Mouse (Mus musculus) ES-Bruce4 (cell line): ENCODE results near the gene Gm2000. TPM values are rescaled to one million over a fixed set of nuclear protein-coding genes. Genes with fewer than 3 reads are reported as not detected.
"Not testable (repeated sequence)": the region's sequence is repeated elsewhere in the genome, so short reads cannot be mapped to it uniquely, and the experiment has no call there.

Experiments used
- H3K27ac ChIP-seq: 2 replicates; pipeline ENCODE4 v1.5.1; 2012; ENCODE audit warnings: low read length, inconsistent platforms; ENCODE audit not compliant: insufficient read depth
- H3K27me3 ChIP-seq: 2 replicates; pipeline ENCODE4 v1.6.1; 2012; ENCODE audit warnings: mild to moderate bottlenecking, low read length, inconsistent platforms; ENCODE audit not compliant: control insufficient read depth, poor library complexity, insufficient read depth, severe bottlenecking
- H3K36me3 ChIP-seq: 2 replicates; pipeline ENCODE4 v1.6.1; 2012; ENCODE audit warnings: inconsistent platforms, mild to moderate bottlenecking, low read length, moderate library complexity; ENCODE audit not compliant: control insufficient read depth, poor library complexity, insufficient read depth, severe bottlenecking
- H3K4me1 ChIP-seq: one replicate; pipeline ENCODE4 v1.8.1; 2011; ENCODE audit warnings: low read length; ENCODE audit not compliant: control insufficient read depth, insufficient read depth
- H3K4me3 ChIP-seq: 2 replicates; pipeline ENCODE4 v1.5.1; 2011; ENCODE audit warnings: low read depth, mild to moderate bottlenecking, low read length
- H3K9ac ChIP-seq: 2 replicates; pipeline ENCODE4 v1.6.1; 2012; ENCODE audit warnings: low read depth, mild to moderate bottlenecking, inconsistent platforms; ENCODE audit not compliant: poor library complexity, severe bottlenecking
- H3K9me3 ChIP-seq: replicated peaks from 2 replicates; pipeline ENCODE4 v1.6.1; 2012; ENCODE audit warnings: mild to moderate bottlenecking, low read length, inconsistent platforms; ENCODE audit not compliant: control insufficient read depth, poor library complexity, insufficient read depth, severe bottlenecking
- CTCF ChIP-seq: IDR thresholded peaks from one replicate; pipeline ENCODE4 v1.8.1; 2011; ENCODE audit warnings: low read depth, low read length
- EP300 ChIP-seq: IDR thresholded peaks from 2 replicates; pipeline ENCODE4 v1.6.1; 2011; ENCODE audit warnings: low read depth, low read length; ENCODE audit not compliant: insufficient read depth
- POLR2A ChIP-seq: IDR thresholded peaks from one replicate; pipeline ENCODE4 v1.8.1; 2011; ENCODE audit warnings: low read length; ENCODE audit not compliant: insufficient read depth
- polyA plus RNA-seq: library from polyadenylated mRNA; stranded (reverse); fragments of >200 nt; gene quantifications from 2 replicates; pipeline ENCODE4 v1.2.4, GENCODE M21; 2011; ENCODE audit warnings: low read depth; ENCODE audit not compliant: missing spikeins, insufficient read depth, insufficient read length

The Gm2000 gene
- polyA plus RNA-seq, 1 experiment = 1,764 TPM

DNA sequence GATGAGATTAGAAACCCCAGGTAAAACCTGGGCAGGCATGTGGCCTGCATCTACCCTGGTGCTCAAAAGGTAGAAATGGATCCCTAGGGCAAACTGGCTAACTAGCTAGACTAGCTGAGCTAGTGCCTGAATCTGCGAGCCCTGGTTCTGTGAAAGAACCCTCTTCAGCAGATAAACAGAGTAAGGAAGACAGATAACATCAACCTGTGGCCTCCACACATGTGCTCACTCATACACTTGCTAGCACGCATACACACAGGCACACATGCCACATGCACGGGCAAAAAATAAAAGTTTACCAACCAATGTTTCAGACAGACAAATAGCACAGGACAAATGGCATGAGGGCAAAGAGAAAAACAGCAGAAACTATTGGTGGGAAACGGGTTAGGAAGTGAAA lies 15.4 kb upstream of the Gm2000 start:
- Histone ChIP-seq H3K27me3 (no peaks in the 10 kb centered on the region), H3K9me3 (no peaks in the 10 kb centered on the region), H3K4me3 (no peak overlapping the region), H3K9ac (no peak overlapping the region), H3K4me1 (no peaks in the 10 kb centered on the region), H3K27ac (no peak overlapping the region), H3K36me3 (no peaks in the 10 kb centered on the region)
- TF ChIP-seq POLR2A = no peak
- TF ChIP-seq CTCF = no peak
- no peak for TF ChIP-seq EP300

DNA sequence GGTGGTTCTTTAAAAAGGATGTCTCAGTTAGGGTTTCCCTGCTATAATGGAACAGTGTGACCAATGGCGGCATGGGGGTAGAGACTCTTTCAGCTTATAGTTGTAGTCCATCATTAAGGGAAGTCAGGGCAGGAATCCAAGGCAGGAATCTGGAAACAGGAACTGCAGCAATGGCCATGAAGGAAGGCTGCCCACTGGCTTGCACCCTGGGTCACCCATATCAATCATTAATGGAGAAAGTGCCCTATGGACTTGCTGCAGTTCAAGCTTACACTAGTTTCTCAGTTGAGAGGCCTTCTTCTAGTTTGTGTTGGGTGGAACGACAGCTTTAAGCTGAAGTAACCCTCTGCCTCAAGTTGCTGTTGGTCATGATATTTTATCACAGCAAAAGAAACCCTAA lies 13.4 kb upstream of the Gm2000 start:
- Histone ChIP-seq H3K9me3 (no peaks in the 10 kb centered on the region), H3K4me3 (no peak overlapping the region), H3K36me3 (no peaks in the 10 kb centered on the region), H3K27me3 (no peaks in the 10 kb centered on the region), H3K27ac (no peak overlapping the region), H3K9ac (no peak overlapping the region), H3K4me1 (no peaks in the 10 kb centered on the region)
- TF ChIP-seq CTCF (no peak), EP300 (no peak)

DNA sequence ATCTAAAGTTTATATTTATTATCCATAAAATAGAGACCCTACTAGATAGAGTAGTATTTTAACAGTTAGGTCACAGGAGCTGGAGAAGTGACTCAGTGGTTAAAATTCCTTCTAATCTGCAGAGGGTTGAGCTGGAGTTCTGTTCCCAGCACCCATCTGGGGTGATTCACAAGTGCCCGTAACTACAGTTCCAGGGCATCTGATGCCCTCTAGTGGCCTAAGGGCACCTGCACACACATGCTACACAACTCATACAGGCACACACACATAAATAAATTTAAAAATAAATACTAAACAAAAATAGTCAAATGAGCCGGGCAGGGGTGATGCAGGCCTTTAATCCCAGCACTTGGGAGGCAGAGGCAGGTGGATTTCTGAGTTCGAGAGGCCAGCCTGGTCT lies 15.4 kb downstream of the Gm2000 start:
- H3K4me1 ChIP-seq = no peaks in the 10 kb centered on the region
- H3K27me3 ChIP-seq = no peaks in the 10 kb centered on the region
- TF ChIP-seq CTCF = peak; percentile 38
- no peak for TF ChIP-seq POLR2A
- no peak overlapping the region for H3K9ac ChIP-seq
- H3K4me3 ChIP-seq = no peak overlapping the region
- H3K9me3 ChIP-seq = no peaks in the 10 kb centered on the region
- H3K36me3 ChIP-seq = no peaks in the 10 kb centered on the region
- H3K27ac ChIP-seq = no peak overlapping the region

DNA sequence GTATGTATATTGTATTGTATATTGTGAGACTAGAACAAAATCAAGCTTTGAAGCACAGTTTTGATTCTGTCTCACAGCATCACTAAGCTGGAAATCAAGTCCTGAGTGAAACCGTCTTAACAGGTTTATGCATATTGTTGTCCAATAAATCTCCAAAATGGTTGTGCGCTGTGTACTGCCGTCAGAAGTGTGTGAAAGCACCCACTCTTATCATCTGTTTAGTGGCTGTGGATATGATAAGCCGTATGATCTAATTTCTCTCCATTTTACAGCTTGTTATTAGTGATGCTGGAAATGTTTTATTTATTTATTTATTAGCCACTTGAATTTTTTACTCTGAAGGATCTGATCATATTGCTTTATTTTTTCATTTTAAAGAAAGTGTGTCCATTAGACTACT lies 20.4 kb downstream of the Gm2000 start:
- H3K4me1 ChIP-seq = no peaks in the 10 kb centered on the region
- TF ChIP-seq POLR2A (no peak), CTCF (no peak), EP300 (no peak)
- no peaks in the 10 kb centered on the region for H3K27me3 ChIP-seq
- no peak overlapping the region for H3K9ac ChIP-seq
- H3K36me3 ChIP-seq = no peaks in the 10 kb centered on the region
- no peaks in the 10 kb centered on the region for H3K9me3 ChIP-seq
- no peak overlapping the region for H3K27ac ChIP-seq
- no peak overlapping the region for H3K4me3 ChIP-seq

DNA sequence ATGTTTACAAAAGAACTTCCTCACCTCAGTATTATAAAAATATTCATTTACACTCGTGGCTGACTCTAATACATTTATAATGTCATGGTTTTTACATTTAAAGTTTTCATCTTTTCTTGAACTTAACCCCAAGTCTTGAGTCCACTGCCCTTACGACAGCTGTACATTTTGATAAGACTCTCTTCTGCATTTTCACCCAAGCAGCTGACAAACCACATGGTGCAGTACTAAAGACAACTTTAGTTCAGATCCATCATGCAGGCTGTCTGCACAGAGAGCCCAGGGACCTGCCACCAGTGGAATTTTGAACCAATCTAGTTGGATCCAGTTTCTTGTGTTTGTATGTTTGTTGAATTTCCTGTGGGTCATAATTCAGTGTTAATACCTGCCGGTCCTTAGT lies 21.0 kb downstream of the Gm2000 start:
- Histone ChIP-seq H3K27me3 (no peaks in the 10 kb centered on the region), H3K9me3 (no peaks in the 10 kb centered on the region), H3K4me1 (no peaks in the 10 kb centered on the region), H3K36me3 (no peaks in the 10 kb centered on the region), H3K9ac (no peak overlapping the region), H3K27ac (no peak overlapping the region), H3K4me3 (no peak overlapping the region)
- no peak for TF ChIP-seq CTCF
- no peak for TF ChIP-seq POLR2A
- TF ChIP-seq EP300 = no peak

DNA sequence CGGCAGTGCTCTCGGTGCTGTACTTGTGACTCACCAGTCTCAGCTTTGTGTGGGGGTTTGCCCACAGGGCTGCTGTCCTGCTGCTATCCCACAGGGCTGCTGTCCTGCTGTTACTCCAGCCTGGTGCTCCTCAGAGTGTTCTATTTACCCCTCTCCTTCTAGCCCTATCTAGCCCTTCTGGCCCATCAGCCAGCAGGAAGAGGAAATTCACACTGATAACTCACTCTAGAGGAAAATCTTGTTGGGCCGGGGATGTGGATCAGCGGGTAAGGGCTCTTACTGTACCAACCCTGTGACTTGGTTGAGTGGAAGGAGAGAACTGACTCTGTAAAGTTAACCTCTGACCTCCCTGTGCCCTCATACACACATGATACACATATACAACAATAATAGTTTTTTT lies 27.3 kb downstream of the Gm2000 start:
- H3K4me1 ChIP-seq = no peaks in the 10 kb centered on the region
- TF ChIP-seq EP300 = no peak
- TF ChIP-seq CTCF = no peak
- no peak for TF ChIP-seq POLR2A
- H3K27ac ChIP-seq = no peak overlapping the region
- H3K27me3 ChIP-seq = no peaks in the 10 kb centered on the region
- no peaks in the 10 kb centered on the region for H3K36me3 ChIP-seq
- no peak overlapping the region for H3K9ac ChIP-seq
- no peak overlapping the region for H3K4me3 ChIP-seq
- H3K9me3 ChIP-seq = no peaks in the 10 kb centered on the region

DNA sequence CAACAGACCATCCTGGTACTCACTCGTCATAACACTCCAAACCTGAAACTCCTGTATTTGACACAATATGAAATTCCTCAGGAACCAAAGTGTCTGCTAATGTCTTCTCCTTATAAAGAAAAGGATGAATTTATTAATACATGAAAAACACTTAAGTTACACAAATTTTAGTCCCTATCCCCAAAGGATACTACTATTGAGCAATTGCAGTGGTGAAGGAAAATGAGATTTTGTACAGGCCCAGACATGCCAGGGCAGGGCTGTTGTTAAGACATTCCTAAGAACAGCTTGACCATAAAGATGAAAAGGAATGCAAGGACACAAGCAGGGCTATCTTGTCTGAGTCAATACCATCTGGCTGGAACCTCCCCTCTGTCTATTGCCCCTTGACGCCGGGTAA lies 34.3 kb downstream of the Gm2000 start:
- not testable (repeated sequence) for H3K4me1 ChIP-seq, H3K27me3 ChIP-seq

More for the DNA sequence above, 34.3 kb downstream of the Gm2000 start:
- not testable (repeated sequence) for H3K36me3 ChIP-seq, H3K9me3 ChIP-seq, H3K9ac ChIP-seq, H3K27ac ChIP-seq, H3K4me3 ChIP-seq
